Mouse (Mus musculus) hindlimb bud, embryonic 11.5 days (tissue): ENCODE data around the gene Prkcb.

Source experiments
- DNase-seq: peaks from one replicate; pipeline ENCODE4 v3.0.0-alpha.2; 2012; ENCODE audit warnings: low read depth, low spot score; ENCODE audit errors: extremely low spot score

Prkcb gene

DNA sequence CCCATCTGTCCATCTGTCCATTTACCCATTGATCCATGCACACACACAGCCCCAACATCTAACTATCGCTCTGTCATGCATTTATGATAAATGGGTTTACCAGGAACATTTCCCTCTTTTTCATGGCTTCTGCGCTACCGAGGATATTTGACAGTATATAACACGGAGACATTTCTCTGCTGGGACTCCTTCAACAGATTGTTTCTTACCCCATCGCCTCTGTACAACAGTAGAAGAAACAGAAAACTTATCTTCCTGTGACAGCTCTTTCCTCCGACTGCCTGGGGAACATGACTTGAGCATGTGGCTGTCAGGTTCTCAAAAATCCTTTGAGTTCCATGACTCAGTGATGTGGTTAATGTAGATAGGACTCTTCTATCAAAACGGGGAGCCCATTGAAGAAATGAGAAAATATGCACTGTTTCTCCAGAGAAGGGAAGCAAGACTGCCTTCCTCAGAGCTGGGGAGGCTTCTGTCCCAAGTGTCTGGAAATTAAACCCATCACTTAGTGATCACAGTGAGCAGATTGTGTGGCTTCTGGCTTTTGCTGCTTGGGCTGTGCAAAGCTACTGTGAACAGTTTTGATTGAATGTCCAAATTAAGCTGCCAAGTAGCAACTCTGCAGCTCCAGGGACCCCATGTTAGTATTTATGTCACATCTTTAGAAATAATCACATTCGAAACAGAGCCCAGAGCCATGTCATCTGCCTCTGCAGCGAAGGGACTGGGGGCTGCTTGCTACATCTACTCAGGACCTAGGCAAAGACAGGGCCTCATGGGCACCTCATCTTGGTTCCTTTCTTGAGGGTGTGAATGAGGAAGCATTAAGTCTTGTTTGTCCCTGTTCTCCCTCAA, 211.4 kb downstream of the Prkcb start:
- no peak for DNase-seq

GRCm38 (mm10) chr7:122506467-122506866, 217.9 kb downstream of the Prkcb start:
- DNase-seq = no peak

- DNase-seq = no peak
Observed at GRCm38 (mm10) chr7:122509903-122510302, 221.4 kb downstream of the Prkcb start.

- DNase-seq = no peak
Observed at GRCm38 (mm10) chr7:122512430-122512966, 223.9 kb downstream of the Prkcb start.

GRCm38 (mm10) chr7:122520850-122521638, 232.5 kb downstream of the Prkcb start:
- DNase-seq = no peak

DNA sequence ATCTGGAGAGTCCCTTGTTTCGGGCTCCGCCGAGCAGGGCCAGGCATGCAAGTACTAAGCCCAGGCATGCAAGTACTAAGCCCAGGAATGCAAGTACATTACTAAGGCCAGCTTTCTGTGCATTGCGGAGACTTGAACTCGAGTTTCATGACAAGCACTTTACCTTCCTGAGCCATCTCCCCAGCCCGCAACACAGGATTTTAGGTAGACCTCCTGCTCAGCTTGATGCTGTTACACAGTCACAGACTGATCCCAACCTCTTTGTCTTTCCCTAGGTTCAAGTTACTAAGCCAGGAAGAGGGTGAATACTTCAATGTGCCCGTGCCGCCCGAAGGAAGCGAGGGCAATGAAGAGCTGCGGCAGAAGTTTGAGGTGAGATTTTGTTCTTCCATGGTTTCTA, 239.7 kb downstream of the Prkcb start:
- DNase-seq = no peak

GRCm38 (mm10) chr7:122528646-122529045, 240.1 kb downstream of the Prkcb start:
- DNase-seq = no peak

- no peak for DNase-seq
Observed at GRCm38 (mm10) chr7:122533566-122534360, 245.2 kb downstream of the Prkcb start.

DNA sequence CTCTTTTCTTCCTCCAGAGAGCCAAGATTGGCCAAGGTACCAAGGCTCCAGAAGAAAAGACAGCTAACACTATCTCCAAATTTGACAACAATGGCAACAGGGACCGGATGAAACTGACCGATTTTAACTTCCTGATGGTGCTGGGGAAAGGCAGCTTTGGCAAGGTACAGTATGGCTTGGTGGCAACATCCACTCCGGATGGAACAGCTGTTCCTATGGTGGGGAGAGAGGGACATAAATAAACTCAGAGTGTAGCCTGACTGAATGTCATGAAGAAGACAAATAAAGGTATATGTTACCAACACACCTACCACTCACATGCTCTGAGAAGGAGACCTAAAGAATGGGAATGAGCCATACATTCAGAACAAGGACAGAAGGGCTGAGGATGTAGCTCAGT, 256.1 kb downstream of the Prkcb start:
- no peak for DNase-seq

GRCm38 (mm10) chr7:122556575-122557140, 268.1 kb downstream of the Prkcb start:
- no peak for DNase-seq

DNA sequence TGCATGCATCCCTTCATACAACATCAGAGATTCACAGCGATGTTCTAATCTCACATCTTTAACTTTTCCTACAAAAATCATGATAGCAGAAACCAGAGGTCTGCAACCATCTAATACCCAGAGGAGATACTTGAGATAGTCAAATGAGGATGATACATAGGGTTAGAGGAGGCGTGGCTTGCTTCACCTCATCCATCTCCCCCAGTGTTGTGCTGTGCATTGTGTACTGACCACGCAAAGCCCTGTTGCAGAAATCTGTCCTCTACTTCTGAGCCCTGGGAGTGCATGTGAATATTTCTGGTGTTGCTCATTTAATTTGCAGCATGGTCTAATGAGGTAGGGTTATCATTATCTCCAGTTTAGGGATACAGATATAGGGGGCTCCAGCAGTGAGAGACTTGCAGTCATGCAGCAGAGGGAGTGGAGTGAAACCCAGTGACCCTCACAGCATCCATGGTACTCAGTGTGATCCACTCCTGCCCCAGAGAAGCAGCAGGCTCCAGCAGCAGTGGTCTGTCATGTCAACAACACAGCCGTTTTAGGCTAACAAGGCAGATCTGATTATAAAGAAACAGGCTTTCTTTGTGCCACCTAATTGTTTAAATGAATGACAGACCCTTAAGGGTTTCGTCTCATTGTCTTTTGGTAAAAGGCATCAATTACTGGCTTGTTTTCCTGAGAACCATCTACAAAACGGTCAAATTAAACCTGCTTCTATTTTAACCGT, 269.7 kb downstream of the Prkcb start:
- DNase-seq = no peak

- no peak for DNase-seq
Observed at GRCm38 (mm10) chr7:122558912-122559311, 270.4 kb downstream of the Prkcb start.

DNA sequence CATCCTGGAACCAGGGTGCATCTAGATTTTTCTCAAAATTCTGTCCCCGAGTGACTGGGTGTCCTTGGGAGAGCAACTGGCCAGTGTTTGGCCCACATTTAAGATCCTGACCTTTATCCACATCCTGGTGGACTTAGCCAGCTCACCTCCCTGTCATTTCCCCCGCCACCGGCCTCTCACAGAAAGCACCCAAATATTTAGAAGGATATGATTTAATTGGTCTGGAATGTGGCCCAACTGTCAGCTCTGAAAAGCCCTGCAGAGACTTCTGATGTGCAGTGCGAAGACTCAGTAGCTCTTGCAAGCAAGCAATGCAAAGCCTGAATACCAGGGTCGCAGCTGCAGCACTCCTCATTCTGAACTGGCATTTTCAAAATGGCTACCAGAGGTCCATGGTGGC, 274.0 kb downstream of the Prkcb start:
- DNase-seq = no peak

DNA sequence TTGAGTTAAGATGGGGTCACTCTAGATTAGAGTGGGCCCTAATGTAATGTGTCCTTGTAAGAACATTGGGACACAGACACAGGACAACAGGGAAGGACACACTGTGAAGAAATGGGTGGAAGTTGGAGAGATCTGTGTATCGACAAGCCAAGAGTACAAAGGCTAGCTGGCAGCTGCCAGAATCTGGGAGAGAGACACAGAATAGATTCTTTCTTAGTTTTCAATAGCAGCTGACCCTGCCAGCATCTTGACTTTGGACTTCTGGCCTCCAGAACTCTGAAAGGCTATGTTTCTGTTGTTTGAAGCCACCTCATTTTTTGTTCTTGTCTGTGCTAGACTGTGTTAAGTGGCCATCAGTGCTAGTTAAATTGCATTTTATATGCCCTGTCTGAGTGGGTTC, 276.8 kb downstream of the Prkcb start:
- DNase-seq = no peak

DNA sequence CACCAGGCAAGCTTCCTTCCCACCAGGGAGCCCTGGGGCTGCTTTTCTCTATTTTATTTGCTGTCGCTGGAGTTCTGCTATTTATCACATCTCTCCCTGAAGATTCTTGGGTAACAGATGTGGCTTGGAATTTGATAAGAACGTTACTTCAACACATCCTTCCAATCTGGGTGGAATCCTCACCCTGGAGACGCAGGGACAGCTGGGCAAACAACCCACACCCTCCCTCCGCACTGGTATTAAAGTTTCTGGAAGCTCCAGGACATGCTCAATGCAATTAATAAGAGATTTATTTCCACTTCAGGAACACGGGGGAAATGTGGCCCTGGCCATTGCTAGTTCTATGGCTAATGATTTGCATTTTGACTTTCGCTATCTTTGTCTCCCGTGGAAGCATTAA, 277.5 kb downstream of the Prkcb start:
- DNase-seq = no peak

GRCm38 (mm10) chr7:122568787-122569186, 280.2 kb downstream of the Prkcb start:
- DNase-seq = no peak

- no peak for DNase-seq
Observed at GRCm38 (mm10) chr7:122570407-122570806, 281.9 kb downstream of the Prkcb start.

- no peak for DNase-seq
Observed at GRCm38 (mm10) chr7:122573101-122573635, 284.6 kb downstream of the Prkcb start.

- DNase-seq = no peak
Observed at GRCm38 (mm10) chr7:122574418-122574817, 285.9 kb downstream of the Prkcb start.

GRCm38 (mm10) chr7:122575056-122575455, 286.5 kb downstream of the Prkcb start:
- no peak for DNase-seq
